Mouse (Mus musculus) lung, postnatal 0 days (tissue): ENCODE measurements around the gene Crim1. TPM values are rescaled to one million over a fixed set of nuclear protein-coding genes. Genes with fewer than 3 reads are reported as not detected.
A peak's percentile ranks its signal among the peaks of the same experiment; 100 is the strongest.

Source experiments
- ATAC-seq: fragments of 200-750 bp; cut with Nextera tagmentation; 2 replicates; pipeline ENCODE4 v1.8.0; 2017; ENCODE audit warnings: moderate library complexity
- DNase-seq: peaks from one replicate; pipeline ENCODE4 v3.0.0-alpha.2; 2016; ENCODE audit warnings: low spot score
- H3K27ac ChIP-seq: fragments of 300-500 bp; sonication (generic); 2 replicates; pipeline ENCODE4 v1.5.1; 2014; ENCODE audit warnings: antibody characterized with exemption, mild to moderate bottlenecking, low read length, mixed read lengths
- H3K27me3 ChIP-seq: fragments of 300-500 bp; sonication (generic); replicated peaks from 2 replicates; pipeline ENCODE4 v1.6.1; 2014; ENCODE audit warnings: low read length, mixed read lengths; ENCODE audit not compliant: insufficient read depth
- H3K36me3 ChIP-seq: fragments of 300-500 bp; sonication (generic); 2 replicates; pipeline ENCODE4 v1.6.1; 2014; ENCODE audit warnings: low read length, mixed read lengths; ENCODE audit not compliant: insufficient read depth
- H3K4me1 ChIP-seq: fragments of 300-500 bp; sonication (generic); 2 replicates; pipeline ENCODE4 v1.6.1; 2014; ENCODE audit warnings: antibody characterized with exemption, low read depth, low read length, mixed read lengths; ENCODE audit not compliant: insufficient read depth
- H3K4me2 ChIP-seq: fragments of 300-500 bp; sonication (generic); replicated peaks from 2 replicates; pipeline ENCODE4 v1.6.1; 2014; ENCODE audit warnings: low read depth, mild to moderate bottlenecking, low read length, moderate library complexity, mixed read lengths
- H3K4me3 ChIP-seq: fragments of 300-500 bp; sonication (generic); 2 replicates; pipeline ENCODE4 v1.5.1; 2014; ENCODE audit warnings: low read depth, low read length
- H3K9ac ChIP-seq: fragments of 300-500 bp; sonication (generic); replicated peaks from 2 replicates; pipeline ENCODE4 v1.6.1; 2014; ENCODE audit warnings: low read depth, mild to moderate bottlenecking
- H3K9me3 ChIP-seq: fragments of 300-500 bp; sonication (generic); 2 replicates; pipeline ENCODE4 v1.6.1; 2016; ENCODE audit warnings: low read length, mixed read lengths
- CTCF ChIP-seq: IDR thresholded peaks from 2 replicates; pipeline ENCODE4 v1.5.1; 2016; ENCODE audit warnings: antibody characterized with exemption, mild to moderate bottlenecking
- EP300 ChIP-seq: IDR thresholded peaks from 2 replicates; pipeline ENCODE4 v1.6.1; 2016; ENCODE audit warnings: antibody characterized with exemption, mild to moderate bottlenecking, control low read depth
- WGBS: fragments of 180-500 bp; shearing (Covaris S2); extraction: QIAGEN DNeasy Blood & Tissue Kit; methylation state at CpG from one replicate; pipeline ENCODE4 v1.1.7; 2014; 5-methylcytosine and 5-hydroxymethylcytosine counted together
- polyA plus RNA-seq: library from polyadenylated mRNA; unstranded; fragments of >200 nt; fragmentation: Nextera tagmentation; extraction: Ambion mirVana; gene quantifications from 2 replicates; pipeline ENCODE4 v1.2.1, GENCODE M21; 2015

Gene Crim1
- polyA plus RNA-seq, 1 experiment from 2014 or later, result 8.2 TPM

- no peak for DNase-seq
- Histone ChIP-seq H3K4me3 (no peak overlapping the region), H3K27me3 (no peaks in the 10 kb centered on the region), H3K4me1 (no peaks in the 10 kb centered on the region), H3K4me2 (no peak overlapping the region), H3K9ac (no peak overlapping the region), H3K36me3 (no peaks in the 10 kb centered on the region), H3K9me3 (no peaks in the 10 kb centered on the region), H3K27ac (no peak overlapping the region)
- no peak for ATAC-seq
- no peak for TF ChIP-seq EP300
- TF ChIP-seq CTCF, result no peak
- WGBS, result 46% methylated on average over 2 of the region's 2 CpGs
These were observed 27.7 kb upstream of the Crim1 start for GRCm38 (mm10) chr17:78172371-78172770.

DNA sequence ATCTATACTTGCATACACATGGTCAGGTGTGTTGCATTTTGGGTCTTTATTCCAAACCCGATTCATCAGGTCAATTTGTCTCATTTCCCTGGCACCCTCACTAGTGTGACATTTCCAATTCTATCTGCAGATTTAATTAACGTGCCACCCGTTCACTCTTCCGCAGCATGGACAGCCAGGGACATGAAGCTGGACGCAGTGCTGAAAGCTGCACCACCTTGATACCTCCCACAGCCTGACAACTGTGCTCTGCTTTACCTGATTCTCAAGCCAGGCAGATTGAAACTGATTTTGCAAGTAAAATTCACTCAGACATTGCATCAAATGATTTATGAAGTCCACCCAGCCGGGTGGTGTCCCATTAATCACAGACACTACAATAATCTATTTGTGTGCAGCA lies 19.3 kb upstream of the Crim1 start:
- DNase-seq (no peak), ATAC-seq (no peak)
- Histone ChIP-seq H3K4me1 (no peaks in the 10 kb centered on the region), H3K36me3 (no peaks in the 10 kb centered on the region), H3K4me3 (no peak overlapping the region), H3K9ac (no peak overlapping the region), H3K27ac (no peak overlapping the region), H3K9me3 (no peaks in the 10 kb centered on the region), H3K4me2 (no peak overlapping the region), H3K27me3 (no peaks in the 10 kb centered on the region)
- TF ChIP-seq CTCF, result no peak
- TF ChIP-seq EP300, result no peak
- 83% methylated on average over 6 of the region's 6 CpGs for WGBS

GRCm38 (mm10) chr17:78196184-78196583 lies 3.9 kb upstream of the Crim1 start:
- no peak overlapping the region for H3K4me2 ChIP-seq
- no peak for TF ChIP-seq EP300
- TF ChIP-seq CTCF, result no peak
- no peaks in the 10 kb centered on the region for H3K9me3 ChIP-seq
- H3K9ac ChIP-seq, result no peak overlapping the region
- H3K4me3 ChIP-seq, result no peak overlapping the region
- no peak overlapping the region for H3K27ac ChIP-seq
- WGBS, result 84% methylated on average over 5 of the region's 5 CpGs
- H3K4me1 ChIP-seq, result peaks cover 4% of the 10 kb centered on the region
- ATAC-seq (no peak), DNase-seq (no peak)
- 0 out of 2 replicates have a peak, but pooled peaks cover 8% of the 10 kb centered on the region for H3K27me3 ChIP-seq
- no peaks in the 10 kb centered on the region for H3K36me3 ChIP-seq

DNA sequence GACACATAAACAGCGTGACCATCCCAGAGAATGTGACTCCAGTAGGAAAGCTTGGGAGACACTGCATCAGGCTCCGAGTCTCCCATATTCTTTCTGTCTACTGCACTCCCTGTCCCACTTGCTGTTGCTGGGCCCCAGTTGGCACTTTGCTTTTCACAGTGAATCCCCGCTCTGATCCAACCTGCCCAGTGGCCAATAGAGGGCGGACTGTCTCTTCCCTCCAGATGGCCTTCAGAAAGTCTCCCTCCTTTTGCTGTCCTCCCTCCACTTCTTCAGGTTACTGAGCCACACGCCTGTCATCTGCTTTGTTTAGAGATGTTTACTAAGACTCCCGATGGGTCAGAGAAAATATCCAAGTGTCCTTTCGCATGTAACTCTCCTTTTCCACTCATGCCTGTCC lies 2.9 kb upstream of the Crim1 start:
- WGBS, result 25% methylated on average over 7 of the region's 7 CpGs
- no peak overlapping the region for H3K9ac ChIP-seq
- TF ChIP-seq EP300 (no peak), CTCF (peak; percentile 86)
- H3K4me2 ChIP-seq, result no peak overlapping the region
- H3K36me3 ChIP-seq, result no peaks in the 10 kb centered on the region
- H3K4me3 ChIP-seq, result no peak overlapping the region
- H3K27ac ChIP-seq, result no peak overlapping the region
- DNase-seq, result peak; percentile 70
- no peak for ATAC-seq
- no peaks in the 10 kb centered on the region for H3K9me3 ChIP-seq
- H3K4me1 ChIP-seq, result peaks cover 5% of the 10 kb centered on the region
- H3K27me3 ChIP-seq, result peaks cover 17% of the 10 kb centered on the region; the same call in 1 of the 2 replicates

- Histone ChIP-seq H3K4me2 (no peak overlapping the region), H3K4me1 (peaks cover 5% of the 10 kb centered on the region), H3K36me3 (no peaks in the 10 kb centered on the region), H3K4me3 (no peak overlapping the region), H3K27me3 (peaks cover 23% of the 10 kb centered on the region; the same call in 1 of the 2 replicates), H3K9ac (no peak overlapping the region), H3K27ac (no peak overlapping the region), H3K9me3 (no peaks in the 10 kb centered on the region)
- ATAC-seq, result no peak
- WGBS, result 22% methylated on average over 4 of the region's 4 CpGs
- TF ChIP-seq EP300, result no peak
- no peak for TF ChIP-seq CTCF
- peak; percentile 41 for DNase-seq
These were observed 1.9 kb upstream of the Crim1 start for GRCm38 (mm10) chr17:78198140-78198539.

DNA sequence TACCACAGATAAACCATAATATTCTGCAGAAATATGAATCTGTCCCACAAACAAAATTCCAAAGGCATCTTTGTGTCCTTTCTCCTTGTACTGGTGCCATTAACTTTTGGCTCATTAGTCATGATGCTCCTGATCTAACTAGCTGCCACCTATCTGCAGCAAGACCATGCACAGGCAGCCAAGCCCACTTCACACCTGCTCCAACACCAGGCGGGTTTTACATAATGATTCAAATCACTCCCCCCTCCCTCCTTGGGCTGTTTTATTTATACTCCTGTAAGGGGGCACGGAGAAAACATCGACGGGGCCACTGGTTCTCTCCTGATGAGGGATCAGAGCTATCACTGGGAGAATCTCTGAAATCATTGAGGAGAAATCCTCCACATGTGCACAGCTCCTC lies 1.2 kb upstream of the Crim1 start:
- H3K4me2 ChIP-seq, result no peak overlapping the region
- ATAC-seq, result no peak
- no peak for DNase-seq
- no peak for TF ChIP-seq CTCF
- TF ChIP-seq EP300, result no peak
- H3K27me3 ChIP-seq, result peaks cover 24% of the 10 kb centered on the region; the same call in 1 of the 2 replicates
- peaks cover 5% of the 10 kb centered on the region for H3K4me1 ChIP-seq
- no peaks in the 10 kb centered on the region for H3K9me3 ChIP-seq
- H3K9ac ChIP-seq, result no peak overlapping the region
- H3K4me3 ChIP-seq, result no peak overlapping the region
- no peaks in the 10 kb centered on the region for H3K36me3 ChIP-seq
- no peak overlapping the region for H3K27ac ChIP-seq
- 18% methylated on average over 4 of the region's 4 CpGs for WGBS

DNA sequence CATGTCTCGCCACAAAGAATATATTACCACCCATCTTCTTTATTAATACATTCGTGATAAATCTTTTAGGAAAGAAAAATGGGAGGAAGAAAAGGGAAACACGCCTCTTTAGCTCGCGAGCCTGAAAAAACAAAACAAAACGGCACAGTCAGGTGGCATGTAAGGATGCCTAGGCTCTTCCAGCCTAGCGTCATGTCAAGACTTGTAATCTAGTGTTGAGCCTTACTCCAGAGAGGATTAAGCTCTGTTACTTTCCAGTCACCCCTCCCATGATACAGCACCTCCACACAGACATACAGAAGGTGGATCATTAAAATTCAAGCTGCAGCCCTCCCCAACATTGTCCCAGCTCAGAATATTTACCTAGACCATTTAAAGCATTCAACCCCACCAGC lies 820 bp upstream of the Crim1 start:
- WGBS, result 10% methylated on average over 7 of the region's 7 CpGs
- H3K4me1 ChIP-seq, result peaks cover 5% of the 10 kb centered on the region
- ATAC-seq, result no peak
- H3K4me3 ChIP-seq, result peak overlapping the region; percentile 80
- no peak overlapping the region for H3K9ac ChIP-seq
- H3K36me3 ChIP-seq, result no peaks in the 10 kb centered on the region
- peaks cover 24% of the 10 kb centered on the region; the same call in 1 of the 2 replicates for H3K27me3 ChIP-seq
- peak overlapping the region; percentile 94 for H3K4me2 ChIP-seq
- DNase-seq, result no peak
- no peak for TF ChIP-seq CTCF
- TF ChIP-seq EP300, result no peak
- no peak overlapping the region for H3K27ac ChIP-seq
- no peaks in the 10 kb centered on the region for H3K9me3 ChIP-seq
